Mouse (Mus musculus) stomach, postnatal 0 days (tissue): ENCODE results near the gene Pdss2. TPM values are rescaled to one million over a fixed set of nuclear protein-coding genes. Genes with fewer than 3 reads are reported as not detected.
"Not testable (repeated sequence)": the region's sequence is repeated elsewhere in the genome, so short reads cannot be mapped to it uniquely, and the experiment has no call there.

Experiments used
- ATAC-seq: fragments of 200-750 bp; cut with Nextera tagmentation; 2 replicates; pipeline ENCODE4 v1.8.0; 2017; ENCODE audit not compliant: low FRiP score, low TSS enrichment
- DNase-seq: peaks from one replicate; pipeline ENCODE4 v3.0.0-alpha.2; 2016; ENCODE audit warnings: low spot score
- H3K27ac ChIP-seq: fragments of 300-500 bp; sonication (generic); replicated peaks from 2 replicates; pipeline ENCODE4 v1.5.1; 2014; ENCODE audit warnings: mild to moderate bottlenecking, control low read depth
- H3K27me3 ChIP-seq: fragments of 300-500 bp; sonication (generic); 2 replicates; pipeline ENCODE4 v1.6.1; 2014; ENCODE audit warnings: low read length; ENCODE audit not compliant: control insufficient read depth, insufficient read depth
- H3K36me3 ChIP-seq: fragments of 300-500 bp; sonication (generic); 2 replicates; pipeline ENCODE4 v1.6.1; 2014; ENCODE audit warnings: low read length, mixed read lengths; ENCODE audit not compliant: control insufficient read depth, insufficient read depth
- H3K4me1 ChIP-seq: fragments of 300-500 bp; sonication (generic); replicated peaks from 2 replicates; pipeline ENCODE4 v1.6.1; 2014; ENCODE audit warnings: antibody characterized with exemption; ENCODE audit not compliant: control insufficient read depth, insufficient read depth
- H3K4me2 ChIP-seq: fragments of 300-500 bp; sonication (generic); replicated peaks from 2 replicates; pipeline ENCODE4 v1.6.1; 2014; ENCODE audit warnings: low read depth, mild to moderate bottlenecking, control low read depth, moderate library complexity
- H3K4me3 ChIP-seq: fragments of 300-500 bp; sonication (generic); 2 replicates; pipeline ENCODE4 v1.5.1; 2014; ENCODE audit warnings: low read depth, low read length, control low read depth
- H3K9ac ChIP-seq: fragments of 300-500 bp; sonication (generic); 2 replicates; pipeline ENCODE4 v1.6.1; 2014; ENCODE audit warnings: mild to moderate bottlenecking, low read length, control low read depth, mixed read lengths
- H3K9me3 ChIP-seq: fragments of 300-500 bp; sonication (generic); 2 replicates; pipeline ENCODE4 v1.6.1; 2016; ENCODE audit warnings: low read length; ENCODE audit not compliant: control insufficient read depth
- CTCF ChIP-seq: IDR thresholded peaks from 2 replicates; pipeline ENCODE4 v1.5.1; 2016; ENCODE audit warnings: antibody characterized with exemption, low read depth, mild to moderate bottlenecking, moderate library complexity
- EP300 ChIP-seq: optimal IDR thresholded peaks from 2 replicates; pipeline ENCODE3; 2016; ENCODE audit warnings: antibody characterized with exemption
- WGBS: fragments of 180-500 bp; shearing (Covaris S2); extraction: QIAGEN DNeasy Blood & Tissue Kit; methylation state at CpG from one replicate; pipeline ENCODE4 v1.1.7; 2014; 5-methylcytosine and 5-hydroxymethylcytosine counted together
- polyA plus RNA-seq: library from polyadenylated mRNA; unstranded; fragments of >200 nt; fragmentation: Nextera tagmentation; extraction: Ambion mirVana; gene quantifications from 2 replicates; pipeline ENCODE4 v1.2.1, GENCODE M21; 2015

The Pdss2 gene
- polyA plus RNA-seq, 1 experiment from 2014 or later = 6.2 TPM

- DNase-seq (no peak), ATAC-seq (no peak)
- no peaks in the 10 kb centered on the region for H3K36me3 ChIP-seq
- no peak overlapping the region for H3K9ac ChIP-seq
- H3K27ac ChIP-seq = no peak overlapping the region
- no peak overlapping the region for H3K4me2 ChIP-seq
- no peaks in the 10 kb centered on the region for H3K4me1 ChIP-seq
- H3K9me3 ChIP-seq = no peaks in the 10 kb centered on the region
- 68% methylated on average over 17 of the region's 17 CpGs for WGBS
- TF ChIP-seq CTCF = no peak
- no peak for TF ChIP-seq EP300
- no peak overlapping the region for H3K4me3 ChIP-seq
- H3K27me3 ChIP-seq = no peaks in the 10 kb centered on the region
These were observed 24.3 kb downstream of the Pdss2 start for GRCm38 (mm10) chr10:43245461-43246200.

DNA sequence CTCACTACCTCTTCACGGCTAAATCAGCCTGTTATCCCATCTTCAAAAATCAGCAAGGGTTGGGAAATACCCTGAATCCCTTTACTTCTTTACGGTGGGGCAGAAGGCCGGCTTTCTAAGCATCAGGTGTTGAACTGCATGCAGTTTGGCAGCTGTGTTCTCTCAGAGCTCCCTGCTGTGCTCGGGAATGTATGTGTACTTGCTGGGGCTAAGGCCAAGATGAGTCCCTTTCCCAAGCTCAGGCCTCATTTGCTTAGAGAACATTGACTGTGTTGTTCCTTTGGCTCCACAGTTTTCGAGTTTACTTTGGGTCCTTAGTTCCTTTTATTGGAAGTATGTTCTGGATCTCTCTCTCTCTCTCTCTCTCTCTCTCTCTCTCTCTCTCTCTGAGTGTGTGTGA, 26.7 kb downstream of the Pdss2 start:
- Histone ChIP-seq H3K9me3 (no peaks in the 10 kb centered on the region), H3K27me3 (no peaks in the 10 kb centered on the region), H3K36me3 (no peaks in the 10 kb centered on the region), H3K4me3 (no peak overlapping the region), H3K4me2 (no peak overlapping the region), H3K4me1 (no peaks in the 10 kb centered on the region), H3K9ac (no peak overlapping the region), H3K27ac (peak overlapping the region; percentile 37)
- DNase-seq (no peak), ATAC-seq (peak; percentile 60; the same call in 1 of the 2 replicates)
- WGBS = 35% methylated on average over 5 of the region's 5 CpGs
- no peak for TF ChIP-seq EP300
- no peak for TF ChIP-seq CTCF

DNA sequence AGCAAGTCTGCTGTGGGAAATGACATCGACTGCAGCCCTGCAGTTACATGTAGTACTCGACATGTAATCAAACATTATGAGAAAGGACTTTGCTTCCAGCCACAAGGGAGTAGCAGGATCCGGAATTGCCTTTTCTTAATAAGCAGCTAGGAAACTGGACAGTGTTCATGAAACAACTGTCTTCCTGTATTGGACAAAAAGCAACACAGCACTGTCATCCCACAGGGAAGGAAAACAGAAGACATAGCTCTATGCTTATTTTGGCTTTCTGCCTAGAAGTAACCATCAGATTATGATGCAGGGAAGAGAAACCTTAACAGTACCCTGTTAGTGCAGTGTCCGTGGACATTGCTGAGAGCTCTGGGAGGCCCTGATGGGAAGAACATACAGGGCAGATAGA, 31.0 kb downstream of the Pdss2 start:
- Histone ChIP-seq H3K4me3 (no peak overlapping the region), H3K4me1 (no peaks in the 10 kb centered on the region), H3K27ac (no peak overlapping the region), H3K9me3 (no peaks in the 10 kb centered on the region), H3K9ac (no peak overlapping the region), H3K36me3 (no peaks in the 10 kb centered on the region), H3K4me2 (no peak overlapping the region), H3K27me3 (no peaks in the 10 kb centered on the region)
- TF ChIP-seq EP300 (no peak), CTCF (no peak)
- ATAC-seq (no peak), DNase-seq (no peak)
- 42% methylated on average over 4 of the region's 4 CpGs for WGBS

DNA sequence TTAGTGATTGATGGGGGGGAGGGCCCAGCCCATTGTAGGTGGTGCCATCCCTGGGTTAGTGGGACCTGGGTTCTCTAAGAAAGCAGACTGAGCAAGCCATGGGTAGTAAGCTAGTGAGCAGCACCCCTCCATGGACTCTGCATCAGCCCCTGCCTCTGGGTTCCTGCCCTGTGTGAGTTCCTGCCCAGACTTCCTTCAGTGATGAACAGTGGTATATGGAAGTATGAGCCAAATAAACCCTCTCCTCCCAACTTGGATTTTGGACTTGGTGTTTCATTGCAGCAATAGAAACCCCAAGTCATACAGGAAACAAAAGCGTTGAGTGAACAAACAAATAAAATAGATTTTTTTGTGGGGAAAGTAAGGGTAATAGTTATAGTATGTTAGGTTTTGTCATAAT, 35.7 kb downstream of the Pdss2 start:
- H3K27me3 ChIP-seq, H3K36me3 ChIP-seq, H3K9ac ChIP-seq, ATAC-seq, H3K4me3 ChIP-seq, H3K4me1 ChIP-seq, H3K9me3 ChIP-seq, H3K4me2 ChIP-seq, H3K27ac ChIP-seq, DNase-seq: not testable (repeated sequence)
- WGBS = no CpG with 5 or more reads among the region's 1 CpGs

GRCm38 (mm10) chr10:43257500-43257899, 36.2 kb downstream of the Pdss2 start:
- not testable (repeated sequence) for DNase-seq, H3K9me3 ChIP-seq, H3K4me3 ChIP-seq, H3K4me2 ChIP-seq, H3K9ac ChIP-seq, H3K27me3 ChIP-seq, H3K4me1 ChIP-seq, ATAC-seq, H3K36me3 ChIP-seq, H3K27ac ChIP-seq
- WGBS = 60% methylated on average over 8 of the region's 8 CpGs

DNA sequence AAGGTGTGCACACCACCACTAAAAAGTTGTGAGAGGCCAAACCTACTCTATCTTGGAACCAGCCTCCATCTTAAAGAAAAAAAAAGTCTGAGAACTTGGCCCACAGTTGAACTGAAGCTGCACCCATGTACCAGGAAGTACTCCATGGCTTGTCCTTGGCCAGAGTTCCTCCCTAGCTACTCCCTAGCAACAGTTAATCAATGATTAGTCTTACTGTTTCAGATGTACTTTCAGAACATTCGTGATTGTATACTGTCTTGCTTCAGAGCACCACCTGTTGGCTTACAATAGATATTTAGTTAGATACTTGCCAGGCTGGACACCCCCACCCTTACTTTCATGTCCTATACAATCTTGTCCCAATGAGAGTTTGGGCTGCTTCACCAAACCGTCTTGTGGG, 50.0 kb downstream of the Pdss2 start:
- peak; percentile 83; the same call in 1 of the 2 replicates for ATAC-seq
- Histone ChIP-seq H3K4me3 (no peak overlapping the region), H3K9me3 (no peaks in the 10 kb centered on the region), H3K4me2 (no peak overlapping the region), H3K27me3 (no peaks in the 10 kb centered on the region), H3K27ac (no peak overlapping the region), H3K9ac (no peak overlapping the region), H3K36me3 (no peaks in the 10 kb centered on the region), H3K4me1 (no peaks in the 10 kb centered on the region)
- DNase-seq = peak; percentile 29
- 72% methylated on average over 2 of the region's 2 CpGs for WGBS
- TF ChIP-seq EP300 (no peak), CTCF (peak; percentile 31)
